Mouse (Mus musculus): Measurements from ENCODE around the gene Oip5. TPM values are rescaled to one million over a fixed set of nuclear protein-coding genes. Genes with fewer than 3 reads are reported as not detected.
A peak's percentile ranks its signal among the peaks of the same experiment; 100 is the strongest.
"Not testable (repeated sequence)": the region's sequence is repeated elsewhere in the genome, so short reads cannot be mapped to it uniquely, and the experiment has no call there.

Gene Oip5
- under 1 TPM; 0.33 to 0.53 TPM for total RNA-seq (2021)
- long read RNA-seq, experiment 1, partial matches to known transcripts = 0 of 2 reads
- long read RNA-seq, experiment 1, other reads (novel, unspliced or antisense) = 0 of 2 reads
- long read RNA-seq, experiment 2, partial matches to known transcripts = 0 of 1 reads
- long read RNA-seq, experiment 2, other reads (novel, unspliced or antisense) = 0 of 1 reads

DNA sequence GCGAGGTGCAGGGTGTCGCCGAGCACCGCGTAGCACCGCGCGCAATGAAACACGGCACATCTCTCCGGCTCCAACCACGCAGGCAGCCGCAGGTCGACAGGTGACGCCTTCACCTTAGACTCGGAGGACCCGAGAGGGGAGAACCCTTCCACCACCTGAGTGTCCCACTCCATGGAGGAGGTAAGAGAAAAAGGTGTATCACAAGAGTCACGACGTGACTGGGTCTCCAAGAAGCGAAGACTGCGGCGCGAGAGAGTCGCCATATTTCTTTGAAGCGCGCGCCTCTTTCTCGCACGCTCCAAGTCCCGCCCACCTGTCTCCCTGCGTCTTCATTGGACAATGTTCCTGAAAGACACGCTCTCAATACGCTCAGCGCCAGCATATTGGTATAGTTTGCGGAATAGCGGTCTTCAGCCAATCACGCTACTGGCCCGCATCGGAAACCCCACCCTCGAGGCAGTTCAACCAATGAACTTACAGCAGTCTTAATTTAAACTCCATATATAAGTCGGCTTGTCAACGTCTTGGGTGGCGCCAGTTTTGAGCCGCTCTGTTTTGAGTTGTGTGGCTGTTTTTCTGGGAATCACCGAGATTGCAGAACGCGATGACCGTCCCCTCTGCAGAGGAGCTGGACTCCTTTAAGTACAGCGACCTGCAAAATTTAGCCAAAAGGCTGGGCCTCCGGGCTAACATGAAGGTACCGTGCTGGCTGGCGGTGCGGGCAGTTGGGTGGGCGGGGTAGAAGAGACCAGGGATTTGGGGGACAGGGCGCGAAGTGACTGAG, at the start of gene Oip5, which contains the start of gene Nusap1:
Gene Oip5, minus strand, starts transcription at position 271 of the 784 bp plus-strand sequence.
Gene Nusap1, plus strand, starts transcription at position 100 of the 784 bp plus-strand sequence.
- DNase-seq (ENCODE audit: low spot score in 2 of 2) = peak; percentile 87 to 90

DNA sequence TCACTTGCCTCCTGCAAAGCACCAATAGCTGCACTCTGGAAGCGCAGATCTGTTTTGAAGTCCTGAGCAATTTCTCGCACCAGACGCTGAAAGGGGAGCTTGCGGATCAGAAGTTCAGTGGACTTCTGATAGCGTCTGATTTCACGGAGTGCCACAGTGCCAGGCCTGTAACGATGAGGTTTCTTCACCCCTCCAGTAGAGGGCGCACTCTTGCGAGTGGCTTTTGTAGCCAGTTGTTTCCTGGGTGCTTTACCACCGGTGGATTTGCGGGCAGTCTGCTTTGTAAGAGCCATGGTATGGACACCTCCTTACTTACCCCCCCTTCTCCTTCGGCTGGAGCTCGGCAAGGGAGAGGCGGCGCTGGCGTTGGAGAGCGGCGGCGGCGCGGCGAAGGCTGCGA, 47.5 kb upstream of the Oip5 start:
- not testable (repeated sequence) for DNase-seq (ENCODE audit: low spot score in 2 of 2)

DNA sequence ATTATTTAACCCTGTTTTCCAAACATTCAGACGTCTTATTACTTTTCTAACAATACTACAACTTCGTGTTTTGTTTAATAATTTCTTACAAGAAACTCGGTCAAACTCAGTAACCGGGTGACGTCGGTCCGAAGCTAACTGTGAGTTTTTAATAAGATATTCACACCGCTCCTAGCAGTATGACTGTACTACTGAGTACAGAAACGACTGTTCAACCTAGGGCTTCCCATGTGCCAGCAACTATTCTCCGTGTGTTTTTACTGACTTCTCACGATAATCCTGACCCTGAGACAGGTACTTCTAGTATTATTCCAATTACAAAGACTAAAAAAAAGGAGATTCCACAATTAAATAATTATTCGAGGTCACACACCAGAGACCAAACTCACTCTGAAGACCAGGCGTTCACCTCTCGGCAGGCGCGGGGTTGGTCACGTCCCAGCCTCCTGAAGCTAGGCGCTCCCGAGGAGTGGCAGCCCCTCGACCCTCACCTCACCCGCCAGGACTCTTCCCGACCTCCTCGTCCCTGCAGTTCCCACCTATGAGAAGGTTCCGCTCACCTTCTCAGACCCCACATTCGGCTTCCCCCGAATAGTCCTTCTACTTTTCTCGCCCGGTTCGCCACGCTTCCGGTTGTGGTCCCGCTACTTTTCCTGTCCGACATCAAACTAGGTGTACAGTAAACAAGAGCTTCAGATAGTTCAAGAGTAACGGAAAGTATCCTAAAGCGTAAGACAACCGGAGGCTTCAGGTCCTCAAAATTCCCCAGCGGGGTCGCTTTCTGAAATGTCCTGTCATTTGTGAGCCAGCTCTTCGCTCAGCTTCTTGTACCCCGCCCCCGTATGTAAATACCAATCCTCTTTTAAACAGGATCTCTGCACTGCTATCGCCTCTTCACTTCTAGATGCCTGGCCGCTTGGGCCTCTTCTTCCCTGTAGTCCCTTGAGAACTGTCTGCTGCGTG, 44.2 kb upstream of the Oip5 start, which contains the start of gene Ndufaf1:
Gene Ndufaf1, minus strand, starts transcription at position 608 of the 963 bp plus-strand sequence.
- DNase-seq (ENCODE audit: low spot score in 2 of 2) = peak; percentile 79 to 82

DNA sequence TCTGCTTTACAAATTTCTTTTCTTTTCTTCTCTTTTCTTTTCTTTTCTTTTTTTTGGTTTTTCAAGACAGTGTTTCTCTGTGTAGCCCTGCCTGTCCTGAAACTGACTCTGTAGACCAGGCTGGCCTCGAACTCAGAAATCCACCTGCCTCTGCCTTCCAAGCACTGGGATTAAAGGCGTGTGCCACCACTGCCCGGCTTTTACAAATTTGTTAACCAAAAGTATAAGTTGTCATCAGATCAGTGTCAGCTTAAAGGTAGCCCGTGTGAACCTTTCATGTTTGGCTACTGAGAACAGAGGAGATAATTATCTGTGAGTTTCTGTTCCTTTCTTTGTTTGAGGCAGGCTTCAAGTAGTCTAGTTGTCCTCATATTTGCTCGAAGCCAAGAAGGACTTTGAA, 26.0 kb upstream of the Oip5 start:
- DNase-seq (ENCODE audit: low spot score in 2 of 2) = no peak

DNA sequence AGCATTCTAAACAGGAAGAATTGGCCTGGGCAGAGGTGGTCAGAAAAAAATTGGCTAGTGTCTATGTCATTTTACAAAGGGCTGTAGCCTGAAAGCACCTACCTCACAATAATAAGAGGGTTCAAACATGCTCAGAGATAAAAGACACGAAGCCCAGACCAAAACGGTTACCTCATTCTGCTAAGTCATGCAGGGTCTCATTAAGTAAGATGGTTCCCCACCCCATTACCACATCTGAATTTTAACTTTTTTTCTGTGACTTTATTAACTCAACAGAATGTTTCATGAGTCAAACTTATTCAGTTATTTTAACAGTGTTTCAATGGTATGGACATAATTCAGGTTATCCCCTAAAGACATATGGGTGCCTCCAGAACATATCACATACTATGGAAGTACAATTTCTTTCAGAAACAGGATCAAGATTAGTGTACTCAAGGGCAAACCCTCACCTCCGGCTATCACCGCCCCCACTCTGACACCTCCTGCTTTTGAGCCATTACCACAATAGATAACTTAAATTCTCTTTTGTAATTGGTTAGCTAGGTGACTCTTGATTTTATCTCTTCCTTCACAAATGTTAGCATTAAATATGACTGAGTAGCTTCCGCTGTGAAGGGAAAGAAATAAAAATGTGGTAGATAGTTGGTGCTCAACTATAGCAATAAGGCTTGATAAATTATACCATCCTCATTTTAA, 23.1 kb upstream of the Oip5 start:
- DNase-seq (ENCODE audit: low spot score in 2 of 2) = no peak

DNA sequence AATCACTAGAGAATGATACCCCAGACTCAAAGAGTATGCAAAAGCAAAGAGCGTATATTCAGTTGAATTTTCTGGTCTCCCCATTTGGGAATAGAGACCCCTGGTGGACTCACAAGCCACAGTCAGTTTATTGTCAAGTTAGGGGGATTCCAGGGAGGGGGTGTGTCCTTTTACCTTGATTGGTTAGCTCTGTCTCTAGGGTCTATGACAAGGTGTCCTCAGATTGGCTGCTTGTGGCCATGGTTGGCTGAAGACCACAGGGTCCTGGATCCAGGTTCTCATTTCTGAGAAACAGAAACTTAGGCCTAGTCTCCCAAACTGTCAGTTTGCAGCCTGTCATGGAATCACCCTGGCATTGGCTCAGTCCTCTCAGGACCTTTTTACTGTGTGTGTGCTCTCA, 18.5 kb upstream of the Oip5 start:
- no peak for DNase-seq (ENCODE audit: low spot score in 2 of 2)

DNA sequence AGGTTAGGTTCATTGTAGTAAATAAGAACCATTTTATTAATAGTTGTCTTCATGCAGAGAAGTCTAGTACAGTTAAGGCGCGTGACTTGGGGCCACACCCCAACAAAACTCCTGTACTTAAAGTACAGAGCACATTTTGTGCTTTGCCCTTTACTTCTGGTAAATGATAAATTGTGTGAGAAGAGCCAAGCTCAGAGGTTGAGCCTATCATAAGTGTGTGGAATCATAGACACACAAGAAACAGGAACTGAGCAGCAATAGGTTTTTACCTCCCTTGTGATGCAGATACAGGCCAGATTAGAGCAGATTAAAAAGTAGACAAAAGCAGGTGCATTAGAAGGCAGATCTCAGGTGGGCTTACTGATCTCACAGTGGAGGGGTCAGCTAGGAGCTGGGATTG, 3.0 kb upstream of the Oip5 start:
- no peak for DNase-seq (ENCODE audit: low spot score in 2 of 2)

DNA sequence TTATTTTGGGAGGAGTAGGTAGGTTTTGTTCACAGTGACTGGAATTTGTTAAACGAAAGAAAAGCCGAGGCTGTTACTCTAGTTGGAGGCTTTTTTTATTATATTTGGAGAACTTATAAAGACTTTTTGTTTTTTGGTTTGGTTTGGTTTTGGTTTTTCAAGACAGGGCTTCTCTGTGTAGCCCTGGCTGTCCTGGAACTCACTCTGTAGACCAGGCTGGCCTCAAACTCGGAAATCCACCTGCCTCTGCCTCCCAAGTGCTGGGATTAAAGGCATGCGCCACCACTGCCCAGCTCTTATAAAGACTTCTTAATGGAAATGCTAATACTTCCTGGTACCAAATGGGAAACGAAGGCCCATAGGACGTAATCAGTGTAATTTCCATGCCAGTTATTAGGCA, 733 bp upstream of the Oip5 start:
- DNase-seq (ENCODE audit: low spot score in 2 of 2) = not testable (repeated sequence)

DNA sequence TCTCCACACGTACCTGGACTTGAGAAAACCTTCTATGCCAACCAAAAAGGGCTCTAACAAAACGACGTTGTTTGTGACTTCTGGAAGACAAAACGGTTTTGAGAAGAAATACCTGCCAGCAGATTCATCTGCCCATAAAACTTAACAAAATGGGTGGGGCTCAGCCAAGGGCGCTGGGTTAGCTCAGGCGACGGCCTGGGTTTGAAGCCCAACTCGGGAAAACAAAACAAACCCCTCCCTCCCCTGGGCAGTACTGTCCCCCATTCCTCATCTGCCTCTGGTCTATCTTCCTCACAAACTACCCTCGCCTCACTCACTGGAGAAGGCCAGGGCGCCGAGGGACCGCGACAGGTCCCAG, 449 bp downstream of the Oip5 start:
- DNase-seq (ENCODE audit: low spot score in 2 of 2) = no peak

DNA sequence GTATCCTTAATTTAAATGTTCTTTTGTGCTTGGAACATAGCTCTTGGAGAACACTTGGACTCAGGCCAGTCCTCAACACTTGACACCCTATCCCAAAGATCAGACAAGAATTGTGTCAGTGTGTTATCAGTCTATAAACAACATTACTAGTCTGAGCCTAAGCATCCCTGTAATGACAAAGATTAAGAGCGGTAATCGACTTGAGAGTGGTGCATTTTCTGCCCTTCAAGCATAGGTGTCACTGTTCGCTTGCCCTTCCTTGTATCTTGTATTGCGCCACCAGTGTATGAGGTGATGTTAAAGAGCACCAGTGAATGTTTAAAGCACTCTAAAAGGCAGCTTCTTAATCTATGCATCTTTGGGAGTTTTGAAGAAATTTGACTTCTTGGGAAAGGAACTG, 11.2 kb downstream of the Oip5 start:
- no peak for DNase-seq (ENCODE audit: low spot score in 2 of 2)

DNA sequence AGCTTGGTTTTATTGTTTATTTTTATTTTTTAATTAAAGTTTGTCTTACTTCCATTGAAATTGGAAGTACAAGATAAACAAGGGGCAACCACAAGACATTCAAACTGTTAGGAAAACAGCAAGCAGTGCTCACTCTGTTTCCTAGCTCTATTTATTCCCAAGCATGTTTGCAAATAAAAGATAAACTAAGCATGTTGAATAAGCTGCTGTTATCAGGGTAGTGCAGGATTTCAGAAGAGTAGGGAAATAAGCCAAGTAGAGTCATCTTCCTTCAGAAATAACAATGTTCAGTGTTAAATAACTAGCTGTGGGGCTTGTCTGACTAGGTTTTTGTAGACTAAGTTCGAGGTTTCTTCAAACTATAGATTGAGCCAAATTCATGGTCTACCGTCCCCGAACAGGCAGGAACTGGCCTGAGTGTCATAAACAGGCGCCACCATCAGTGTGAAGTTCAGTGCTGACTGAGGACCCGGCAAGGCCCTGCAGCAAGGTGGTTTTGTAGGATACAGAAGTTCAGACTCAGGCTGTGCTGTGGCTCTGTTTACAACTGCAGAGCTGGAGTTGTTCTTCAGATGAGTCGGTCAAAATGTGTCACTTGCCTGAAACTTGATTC, 12.8 kb downstream of the Oip5 start:
- DNase-seq (ENCODE audit: low spot score in 2 of 2) = no peak

DNA sequence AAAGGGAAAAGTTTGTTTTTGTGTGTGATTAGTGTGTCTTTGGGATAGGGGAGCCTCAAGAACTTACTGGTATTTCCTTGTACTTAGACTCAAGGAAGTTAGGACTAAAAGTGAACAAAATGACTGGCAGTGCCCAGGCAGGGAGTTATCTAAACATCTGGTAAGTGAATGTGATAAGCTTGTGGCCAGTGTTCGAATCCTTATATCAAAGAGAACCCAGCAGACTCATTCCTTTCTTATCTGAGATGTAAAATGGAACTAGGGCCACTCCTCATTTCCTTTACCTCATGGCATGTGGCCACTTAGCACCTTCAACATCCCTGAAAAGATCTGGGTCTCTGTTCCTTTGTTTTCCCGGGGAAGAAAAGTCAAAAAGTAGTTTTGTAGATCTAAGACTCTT, 14.4 kb downstream of the Oip5 start:
- DNase-seq (ENCODE audit: low spot score in 2 of 2) = no peak

DNA sequence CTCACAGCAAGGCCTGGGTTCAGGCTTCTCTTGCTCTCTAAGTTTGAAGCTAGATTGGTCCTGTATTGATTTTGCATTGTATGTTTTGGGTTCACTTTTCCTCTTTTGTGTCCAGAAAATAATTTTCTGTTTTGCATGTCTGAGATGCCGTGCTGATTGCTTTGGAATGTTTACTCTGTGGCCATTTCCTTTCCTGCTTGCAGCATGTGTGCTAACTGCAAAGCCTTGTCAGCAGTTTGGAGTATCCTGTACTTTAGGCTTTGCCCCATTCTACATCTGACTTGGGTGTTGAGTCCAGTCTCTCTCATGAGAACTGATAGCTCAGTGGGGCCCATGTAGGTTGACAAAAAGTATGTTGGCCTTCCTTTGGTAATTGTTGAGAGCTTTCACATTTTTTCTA, 15.8 kb downstream of the Oip5 start:
- DNase-seq (ENCODE audit: low spot score in 2 of 2) = no peak

DNA sequence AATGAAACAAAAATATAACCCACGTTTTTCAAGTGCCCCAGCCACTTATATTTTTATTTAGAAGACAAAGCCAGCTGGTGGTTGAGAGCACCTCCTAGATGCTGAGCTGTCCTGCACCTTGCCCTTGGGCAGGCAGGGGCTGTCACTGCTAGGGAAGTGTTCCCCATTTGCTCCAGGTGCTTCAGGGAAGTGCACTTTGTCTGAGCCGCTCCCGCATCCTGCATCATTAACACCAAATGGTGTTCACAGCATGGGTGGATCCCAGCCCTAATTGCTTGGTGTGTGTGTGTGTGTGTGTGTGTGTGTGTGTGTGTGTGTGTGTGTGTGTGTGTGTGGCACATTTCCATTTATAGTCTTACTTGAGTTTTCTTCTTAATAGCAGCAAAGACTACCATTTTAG, 16.7 kb downstream of the Oip5 start:
- DNase-seq (ENCODE audit: low spot score in 2 of 2) = not testable (repeated sequence)

DNA sequence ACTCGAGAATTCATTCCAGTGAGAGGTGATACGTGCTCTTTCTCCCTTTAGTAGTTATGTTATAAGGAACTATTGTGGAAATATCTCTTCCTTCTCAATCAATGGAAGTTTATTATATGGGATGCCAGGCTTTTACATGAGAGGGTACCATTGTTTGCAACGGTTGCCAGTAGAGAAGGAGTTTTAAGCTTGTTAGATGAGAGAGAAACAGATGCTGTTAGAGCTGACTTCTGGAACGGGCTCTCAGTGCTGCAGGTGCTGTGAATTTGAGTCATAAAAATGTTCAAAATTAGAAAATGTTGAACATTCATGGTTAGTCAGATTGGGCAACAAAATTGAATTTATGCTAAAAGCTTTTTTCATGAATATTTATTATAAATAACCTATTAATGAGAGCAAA, 17.2 kb downstream of the Oip5 start:
- DNase-seq (ENCODE audit: low spot score in 2 of 2) = peak in 1 of 2 experiments; percentile 12

DNA sequence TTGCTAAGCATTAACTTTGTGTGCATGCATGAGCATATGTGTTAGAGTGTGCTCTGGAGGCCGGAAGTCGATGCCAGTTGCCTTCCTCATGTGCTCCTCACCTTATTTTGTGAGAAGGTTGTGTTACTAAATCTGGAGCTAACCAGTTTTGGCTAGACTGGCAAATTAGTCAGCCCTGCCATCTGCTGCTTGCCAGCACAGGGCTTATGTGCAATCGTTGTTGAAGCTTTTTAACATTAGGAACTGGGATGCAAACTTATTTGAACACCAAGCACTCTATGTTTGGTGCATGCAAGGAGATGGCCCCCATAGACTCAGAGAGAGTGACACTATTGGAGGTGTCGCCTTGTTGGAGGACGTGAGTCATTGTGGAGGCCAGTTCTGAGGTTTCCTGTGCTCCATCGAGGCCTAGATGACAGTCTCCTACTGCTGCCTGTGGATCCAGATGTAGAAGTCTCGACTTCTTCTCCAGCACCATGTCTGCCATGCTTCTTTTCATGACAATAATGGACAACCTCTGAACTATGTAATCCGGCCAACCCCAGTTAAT, 21.4 kb downstream of the Oip5 start:
- DNase-seq (ENCODE audit: low spot score in 2 of 2) = peak; percentile 37 to 41

DNA sequence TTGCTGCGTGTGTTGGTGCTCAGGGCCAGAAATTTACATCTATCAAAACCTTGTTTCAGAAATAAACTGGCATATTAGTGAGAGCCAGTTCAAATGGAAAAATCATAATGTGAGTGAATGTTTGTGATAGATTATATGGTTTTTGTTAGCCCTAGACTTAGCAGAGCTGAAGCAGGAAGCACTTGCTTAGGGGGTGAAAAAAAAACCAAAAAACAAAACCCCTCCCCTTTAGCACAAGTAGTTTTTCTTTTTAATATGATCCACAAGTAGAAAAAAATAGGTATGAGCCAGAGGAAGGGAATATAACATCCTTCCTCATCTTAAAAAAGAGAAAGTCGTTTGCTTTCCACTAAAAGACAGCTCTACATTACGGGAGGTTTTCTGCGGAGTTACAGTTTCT, 23.0 kb downstream of the Oip5 start:
- no peak for DNase-seq (ENCODE audit: low spot score in 2 of 2)

DNA sequence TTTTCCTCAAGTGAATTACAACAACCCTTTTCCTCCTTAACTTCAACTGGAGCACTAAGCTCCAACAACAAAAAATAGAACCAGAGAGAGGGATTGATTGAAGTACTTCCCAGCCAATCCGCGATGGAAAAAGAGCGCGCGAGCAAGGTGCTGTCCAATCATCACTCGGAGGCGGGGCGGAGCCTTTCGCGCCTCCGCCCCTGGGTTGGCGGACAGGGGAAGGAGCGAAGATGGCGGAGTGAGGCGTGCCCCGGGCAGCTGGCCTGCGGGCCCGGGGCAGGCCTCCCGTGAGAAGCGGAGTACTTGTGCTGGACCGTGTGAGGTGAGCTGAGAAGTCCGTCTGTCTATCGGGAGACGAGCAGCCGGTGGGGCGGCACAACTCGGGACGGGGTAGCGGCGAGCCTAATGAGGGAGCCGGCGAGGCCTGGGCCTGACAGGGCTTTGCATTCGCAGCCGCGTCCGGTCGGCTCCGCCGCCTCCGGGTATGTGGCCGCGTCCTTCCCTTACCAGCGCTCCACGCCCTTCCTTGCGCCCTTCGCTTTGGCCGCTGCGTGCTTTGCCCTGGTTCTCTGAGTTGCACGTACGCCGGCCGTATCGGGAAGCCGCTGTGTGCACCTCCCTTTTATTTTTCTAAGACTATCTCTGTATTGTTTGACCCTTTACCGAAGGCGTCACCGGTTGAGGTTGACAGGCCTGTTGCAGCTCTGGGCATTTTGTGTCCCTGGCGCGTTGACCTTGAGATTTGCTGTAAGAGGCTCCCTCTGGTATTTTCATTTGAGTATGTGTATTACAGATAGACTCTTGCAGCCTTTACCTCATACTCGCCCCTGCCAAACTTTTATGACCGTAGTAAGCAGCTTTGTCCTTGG, 23.9 kb downstream of the Oip5 start:
- peak; percentile 99 for DNase-seq (ENCODE audit: low spot score in 2 of 2)

DNA sequence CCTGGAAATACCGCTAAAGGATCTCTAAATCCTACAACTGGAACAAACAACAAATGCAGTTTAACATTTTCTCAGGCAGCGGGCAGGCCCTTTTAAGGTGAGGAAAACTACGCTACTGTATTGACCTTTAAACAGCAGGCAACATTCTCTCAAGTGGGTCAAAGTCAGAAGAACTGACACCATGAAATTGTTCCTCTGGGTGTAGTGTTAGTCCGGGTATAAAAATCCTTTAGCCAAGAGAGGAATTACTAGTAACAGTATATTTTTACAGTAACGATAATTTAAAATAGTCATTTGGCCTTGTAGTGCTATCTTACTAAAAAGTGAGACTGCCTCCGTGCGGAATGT, 24.5 kb downstream of the Oip5 start:
- DNase-seq (ENCODE audit: low spot score in 2 of 2) = no peak
